Mouse (Mus musculus): ENCODE measurements at regions not wholly inside any gene's neighbourhood (a gene's known extent, or its start where the extent isn't known, plus 50 kb on each side); places are given as distances from the start of the nearest gene placed in this dataset.

DNA sequence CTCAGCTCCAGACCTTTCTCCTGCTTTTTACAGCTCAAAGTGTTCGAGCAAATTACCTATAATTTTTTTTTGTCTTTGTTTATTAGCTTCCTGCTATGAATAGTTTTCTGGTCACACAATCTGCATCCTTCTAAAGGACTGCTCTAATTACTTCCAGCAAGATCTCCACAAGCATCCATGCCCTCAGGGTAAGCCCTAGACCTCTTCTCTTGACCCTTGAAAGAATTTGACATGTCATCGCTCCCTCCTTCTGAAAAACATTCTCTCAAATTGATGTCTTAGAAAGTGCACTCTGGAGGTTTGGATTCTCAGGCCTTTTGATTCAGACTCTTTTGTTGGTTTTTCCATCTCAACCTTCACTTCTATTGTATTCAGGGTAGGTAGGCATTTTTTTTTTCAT is 148.7 kb downstream of the Gja1 start:
- TF ChIP-seq ZC3H11A (IDR thresholded peaks at IDR 0.05; ENCODE audit: borderline replicate concordance, low read depth, low read length) (no peak), HCFC1 (IDR thresholded peaks at IDR 0.05; ENCODE audit: borderline replicate concordance, insufficient read depth, low read length) (no peak), MAFK (IDR thresholded peaks at IDR 0.05; ENCODE audit: insufficient read depth, low read depth, low read length) (no peak), CHD2 (IDR thresholded peaks at IDR 0.05; ENCODE audit: low read depth, low read length) (no peak), ZNF384 (IDR thresholded peaks at IDR 0.05; ENCODE audit: low read depth, low read length) (no peak)
